ENCODE assay signal across 11 mouse cellular contexts in genomic region chr4:134683892-134684291, GRCm38 (mm10). TPM values are rescaled to one million over a fixed set of nuclear protein-coding genes. Genes with fewer than 3 reads are reported as not detected.
DNase-seq lines count a peak whose midpoint lies in the region; ATAC-seq lines count a peak whose summit lies in the region.
"Had no signal": no experiment of that assay in that cellular context is flagged by ENCODE, and none has a peak within 500 bp of the region (broad histone marks: within the 10 kb centered on the region; RNA-seq: fewer than 3 reads in every experiment).

No protein-coding gene starts in this region.

- no peak for DNase-seq in heart, adult 18-20 months
- DNase-seq in urinary bladder, postnatal 14 days (ENCODE audit: low spot score) = peak; percentile 53
- DNase-seq in urinary bladder, adult 2 months (ENCODE audit: low spot score) = no peak
- no peak for DNase-seq in spleen, adult 12 weeks (ENCODE audit: low spot score)
- no peak for DNase-seq in gastrocnemius, postnatal 25 days
- no peak for DNase-seq in spleen, postnatal 14 days (ENCODE audit: low spot score in 2 of 2)
- DNase-seq: cerebellum, adult 18-20 months had no signal

- H3K27me3 ChIP-seq in heart, embryonic 15.5 days = no peaks in the 10 kb centered on the region
- H3K27me3 ChIP-seq in liver, embryonic 12.5 days (replicated peaks) = 0 out of 2 replicates have a peak, but pooled peaks cover 4% of the 10 kb centered on the region
- H3K27me3 ChIP-seq: forebrain, embryonic 15.5 days had no signal

- H3K36me3 ChIP-seq in heart, embryonic 15.5 days = no peaks in the 10 kb centered on the region; the same call in 1 of the 2 replicates
- H3K36me3 ChIP-seq in liver, embryonic 12.5 days = peaks cover 13% of the 10 kb centered on the region; the same call in 1 of the 2 replicates
- H3K36me3 ChIP-seq: forebrain, embryonic 15.5 days had no signal

- no peak overlapping the region for H3K4me3 ChIP-seq in heart, embryonic 15.5 days
- no peak overlapping the region for H3K4me3 ChIP-seq in liver, embryonic 12.5 days
- H3K4me3 ChIP-seq: forebrain, embryonic 15.5 days had no signal

- H3K27ac ChIP-seq in heart, embryonic 15.5 days = peak overlapping the region; percentile 41
- peak overlapping the region; percentile 59 for H3K27ac ChIP-seq in liver, embryonic 12.5 days

- WGBS in heart, embryonic 15.5 days = 64% methylated on average over 8 of the region's 8 CpGs
- 46% methylated on average over 8 of the region's 8 CpGs for WGBS in liver, embryonic 12.5 days (ENCODE audit: insufficient replicate concordance)

- no peak for ATAC-seq in heart, embryonic 15.5 days (replicated peaks; ENCODE audit: insufficient number of reproducible peaks, insufficient read depth, low FRiP score, low read depth)
- 0 out of 2 replicates have a peak, but pooled peaks have one; percentile 27 for ATAC-seq in liver, embryonic 12.5 days
- ATAC-seq: forebrain, embryonic 15.5 days; inflammation-experienced regulatory T-cells, adult 6 months had no signal

- peaks cover 19% of the 10 kb centered on the region for H3K4me1 ChIP-seq in heart, embryonic 15.5 days (replicated peaks)
- peaks cover 16% of the 10 kb centered on the region for H3K4me1 ChIP-seq in liver, embryonic 12.5 days

- H3K9me3 ChIP-seq in heart, embryonic 15.5 days (replicated peaks) = no peaks in the 10 kb centered on the region
- H3K9me3 ChIP-seq in liver, embryonic 12.5 days (replicated peaks) = peaks cover 19% of the 10 kb centered on the region
- H3K9me3 ChIP-seq: forebrain, embryonic 15.5 days had no signal

- H3K9ac ChIP-seq in heart, embryonic 15.5 days = no peak overlapping the region
- no peak overlapping the region for H3K9ac ChIP-seq in liver, embryonic 12.5 days
- H3K9ac ChIP-seq: forebrain, embryonic 15.5 days had no signal

- no peak overlapping the region for H3K4me2 ChIP-seq in heart, embryonic 15.5 days
- H3K4me2 ChIP-seq in liver, embryonic 12.5 days = no peak overlapping the region
- H3K4me2 ChIP-seq: forebrain, embryonic 15.5 days had no signal

RNA-seq across cellular contexts. Expression of gene Man1c1, which starts 20.2 kb away (rescaled TPM):
- polyA plus RNA-seq in heart, embryonic 15.5 days (2015; fragmentation: Nextera tagmentation; extraction: Ambion mirVana) = 5.1 and 6.6 TPM in 2 replicates
- total RNA-seq in heart, adult 18-20 months (2021) = 10 to 100 TPM; 26.9 to 28.3 TPM
- polyA plus RNA-seq in urinary bladder, adult 2 months (2012; rRNA removed) = 7.3 and 12.7 TPM in 2 replicates
- polyA plus RNA-seq in liver, embryonic 12.5 days (2016; fragmentation: Nextera tagmentation; extraction: Ambion mirVana) = 3.2 and 3.5 TPM in 2 replicates
- 1 to 10 TPM; 4.1 to 5.1 TPM for total RNA-seq in gastrocnemius, postnatal 25 days (2021)
